Mouse (Mus musculus): ENCODE results near the gene Ric1.

GRCm38 (mm10) chr19:29562166-29562565 is 40.1 kb downstream of the Ric1 start:
- no peak for TF ChIP-seq MYOG (IDR thresholded peaks at IDR 0.05; ENCODE audit: control insufficient read depth, extremely low read depth, insufficient read length)
- TF ChIP-seq CTCF (IDR thresholded peaks at IDR 0.05; ENCODE audit: control insufficient read depth, insufficient read depth, insufficient read length), result no peak
- no peak for TF ChIP-seq USF1 (IDR thresholded peaks at IDR 0.05; ENCODE audit: low read depth)
- TF ChIP-seq MYOD1 (IDR thresholded peaks at IDR 0.05; ENCODE audit: control insufficient read depth, insufficient read length, low read depth), result no peak
- no peak for TF ChIP-seq MAX (IDR thresholded peaks at IDR 0.05)
